Mouse (Mus musculus): Measurements from ENCODE around the gene Shbg. TPM values are rescaled to one million over a fixed set of nuclear protein-coding genes. Genes with fewer than 3 reads are reported as not detected.
A peak's percentile ranks its signal among the peaks of the same experiment; 100 is the strongest.

Gene Shbg
- polyA plus RNA-seq, 1 experiment from 2014 or later = not detected

MicroRNAs encoded within 50 kb of the gene (microRNA counts, 519-probe panel; counts per million panel counts)
- microRNA mmu-miR-1934 (not detected), microRNA mmu-miR-467f (2,107 counts per million, percentile 36 among the panel's probes with 10 or more counts)

Small RNA genes within 50 kb of the gene (microRNA-seq; reads per million reads assigned to microRNA genes)
- gene Mir1934 (1.0 reads per million), gene Mir467f (not detected)

Other genes with a start within 250 kb of the Shbg start
- gene Chd3, start 248.5 kb downstream of the Shbg start, polyA plus RNA-seq (2015; fragmentation: Nextera tagmentation; extraction: Ambion mirVana) = 132 and 146 TPM in 2 replicates
- gene Naa38, start 222.4 kb downstream of the Shbg start, polyA plus RNA-seq (2015; fragmentation: Nextera tagmentation; extraction: Ambion mirVana) = 79.2 and 86.1 TPM in 2 replicates
- gene Cyb5d1, start 222.3 kb downstream of the Shbg start, polyA plus RNA-seq (2015; fragmentation: Nextera tagmentation; extraction: Ambion mirVana) = 42.5 and 44.2 TPM in 2 replicates
- 5.9 and 6.2 TPM in 2 replicates for gene Tmem88, start 219.7 kb downstream of the Shbg start, polyA plus RNA-seq (2015; fragmentation: Nextera tagmentation; extraction: Ambion mirVana)
- gene Kdm6b, start 204.2 kb downstream of the Shbg start, polyA plus RNA-seq (2015; fragmentation: Nextera tagmentation; extraction: Ambion mirVana) = 48.4 and 52.8 TPM in 2 replicates
- gene Dnah2, start 68.8 kb downstream of the Shbg start, polyA plus RNA-seq (2015; fragmentation: Nextera tagmentation; extraction: Ambion mirVana) = 3.5 and 3.7 TPM in 2 replicates
- gene Efnb3, start 57.7 kb downstream of the Shbg start, polyA plus RNA-seq (2015; fragmentation: Nextera tagmentation; extraction: Ambion mirVana) = 95.7 and 123 TPM in 2 replicates
- gene Wrap53, start 37.6 kb downstream of the Shbg start, polyA plus RNA-seq (2015; fragmentation: Nextera tagmentation; extraction: Ambion mirVana) = 27.3 and 28.6 TPM in 2 replicates
- gene Trp53, start 37.5 kb downstream of the Shbg start, polyA plus RNA-seq (2015; fragmentation: Nextera tagmentation; extraction: Ambion mirVana) = 103 and 109 TPM in 2 replicates
- gene Atp1b2, start 12.0 kb downstream of the Shbg start, polyA plus RNA-seq (2015; fragmentation: Nextera tagmentation; extraction: Ambion mirVana) = 30.2 and 33.8 TPM in 2 replicates
- 17.3 and 23.8 TPM in 2 replicates for gene Sat2, start 4.1 kb upstream of the Shbg start, polyA plus RNA-seq (2015; fragmentation: Nextera tagmentation; extraction: Ambion mirVana)
- gene Fxr2, start 15.1 kb upstream of the Shbg start, polyA plus RNA-seq (2015; fragmentation: Nextera tagmentation; extraction: Ambion mirVana) = 37.1 and 47.7 TPM in 2 replicates
- not detected in 2 replicates for gene Sox15, start 37.4 kb upstream of the Shbg start, polyA plus RNA-seq (2015; fragmentation: Nextera tagmentation; extraction: Ambion mirVana)
- gene Mpdu1, start 44.7 kb upstream of the Shbg start, polyA plus RNA-seq (2015; fragmentation: Nextera tagmentation; extraction: Ambion mirVana) = 82.1 and 90.4 TPM in 2 replicates
- gene Cd68, start 48.2 kb upstream of the Shbg start, polyA plus RNA-seq (2015; fragmentation: Nextera tagmentation; extraction: Ambion mirVana) = 6.4 and 7.8 TPM in 2 replicates
- 563 and 599 TPM in 2 replicates for gene Eif4a1, start 54.5 kb upstream of the Shbg start, polyA plus RNA-seq (2015; fragmentation: Nextera tagmentation; extraction: Ambion mirVana)
- gene Senp3, start 64.2 kb upstream of the Shbg start, polyA plus RNA-seq (2015; fragmentation: Nextera tagmentation; extraction: Ambion mirVana) = 97.0 and 115 TPM in 2 replicates
- gene Tnfsf13, start 67.9 kb upstream of the Shbg start, polyA plus RNA-seq (2015; fragmentation: Nextera tagmentation; extraction: Ambion mirVana) = 0.34 and 0.46 TPM in 2 replicates
- gene Tnfsf12, start 77.9 kb upstream of the Shbg start, polyA plus RNA-seq (2015; fragmentation: Nextera tagmentation; extraction: Ambion mirVana) = 1.1 and 1.2 TPM in 2 replicates
- 0.81 and 1.2 TPM in 2 replicates for gene Tnfsfm13, start 78.2 kb upstream of the Shbg start, polyA plus RNA-seq (2015; fragmentation: Nextera tagmentation; extraction: Ambion mirVana)
- gene Polr2a, start 140.7 kb upstream of the Shbg start, polyA plus RNA-seq (2015; fragmentation: Nextera tagmentation; extraction: Ambion mirVana) = 16.4 and 18.1 TPM in 2 replicates
- 0.16 and 0.18 TPM in 2 replicates for gene Slc35g3, start 144.1 kb upstream of the Shbg start, polyA plus RNA-seq (2015; fragmentation: Nextera tagmentation; extraction: Ambion mirVana)
- 3.3 and 3.6 TPM in 2 replicates for gene Zbtb4, start 148.0 kb upstream of the Shbg start, polyA plus RNA-seq (2015; fragmentation: Nextera tagmentation; extraction: Ambion mirVana)
- 1.2 TPM in 2 replicates for gene Chrnb1, start 178.0 kb upstream of the Shbg start, polyA plus RNA-seq (2015; fragmentation: Nextera tagmentation; extraction: Ambion mirVana)
- gene Fgf11, start 184.0 kb upstream of the Shbg start, polyA plus RNA-seq (2015; fragmentation: Nextera tagmentation; extraction: Ambion mirVana) = 5.2 and 5.9 TPM in 2 replicates
- gene Tmem102, start 187.7 kb upstream of the Shbg start, polyA plus RNA-seq (2015; fragmentation: Nextera tagmentation; extraction: Ambion mirVana) = 0.45 and 0.77 TPM in 2 replicates
- gene Gm39566, start 197.4 kb upstream of the Shbg start, polyA plus RNA-seq (2015; fragmentation: Nextera tagmentation; extraction: Ambion mirVana) = not detected in 2 replicates
- gene Spem2, start 200.6 kb upstream of the Shbg start, polyA plus RNA-seq (2015; fragmentation: Nextera tagmentation; extraction: Ambion mirVana) = not detected in 2 replicates
- gene Spem1, start 204.3 kb upstream of the Shbg start, polyA plus RNA-seq (2015; fragmentation: Nextera tagmentation; extraction: Ambion mirVana) = 0.72 and 0.75 TPM in 2 replicates
- gene Nlgn2, start 219.9 kb upstream of the Shbg start, polyA plus RNA-seq (2015; fragmentation: Nextera tagmentation; extraction: Ambion mirVana) = 18.7 and 22.8 TPM in 2 replicates
- gene Tmem256, start 220.6 kb upstream of the Shbg start, polyA plus RNA-seq (2015; fragmentation: Nextera tagmentation; extraction: Ambion mirVana) = 254 and 272 TPM in 2 replicates
- gene Plscr3, start 228.5 kb upstream of the Shbg start, polyA plus RNA-seq (2015; fragmentation: Nextera tagmentation; extraction: Ambion mirVana) = 55.0 and 57.7 TPM in 2 replicates
- gene Tnk1, start 240.8 kb upstream of the Shbg start, polyA plus RNA-seq (2015; fragmentation: Nextera tagmentation; extraction: Ambion mirVana) = 0.29 and 0.39 TPM in 2 replicates

All from forebrain, embryonic 16.5 days (tissue).